Mouse (Mus musculus) limb, embryonic 13.5 days (tissue): ENCODE measurements around the gene Ylpm1. TPM values are rescaled to one million over a fixed set of nuclear protein-coding genes. Genes with fewer than 3 reads are reported as not detected.

ENCODE experiments used
- ATAC-seq: fragments of 200-750 bp; cut with Nextera tagmentation; 2 replicates; pipeline ENCODE4 v1.8.0; 2017; ENCODE audit warnings: low read depth, moderate number of reproducible peaks, moderate TSS enrichment; ENCODE audit not compliant: low FRiP score
- H3K27ac ChIP-seq: fragments of 300-500 bp; sonication (generic); 2 replicates; pipeline ENCODE4 v1.5.1; 2015; ENCODE audit warnings: inconsistent platforms, mild to moderate bottlenecking, moderate library complexity
- H3K27me3 ChIP-seq: fragments of 300-500 bp; sonication (generic); 2 replicates; pipeline ENCODE4 v1.6.1; 2015; ENCODE audit warnings: mild to moderate bottlenecking, inconsistent platforms
- H3K36me3 ChIP-seq: fragments of 300-500 bp; sonication (generic); 2 replicates; pipeline ENCODE4 v1.6.1; 2015; ENCODE audit warnings: inconsistent platforms, mild to moderate bottlenecking, moderate library complexity
- H3K4me1 ChIP-seq: fragments of 300-500 bp; sonication (generic); 2 replicates; pipeline ENCODE4 v1.6.1; 2015; ENCODE audit warnings: inconsistent platforms
- H3K4me2 ChIP-seq: fragments of 300-500 bp; sonication (generic); replicated peaks from 2 replicates; pipeline ENCODE4 v1.6.1; 2015; ENCODE audit warnings: inconsistent platforms, mild to moderate bottlenecking, moderate library complexity
- H3K4me3 ChIP-seq: fragments of 300-500 bp; sonication (generic); 2 replicates; pipeline ENCODE4 v1.5.1; 2015; ENCODE audit warnings: moderate library complexity, mild to moderate bottlenecking, inconsistent platforms
- H3K9ac ChIP-seq: fragments of 300-500 bp; sonication (generic); 2 replicates; pipeline ENCODE4 v1.6.1; 2015; ENCODE audit warnings: mild to moderate bottlenecking, inconsistent platforms
- H3K9me3 ChIP-seq: fragments of 300-500 bp; sonication (generic); 2 replicates; pipeline ENCODE4 v1.6.1; 2016; ENCODE audit warnings: inconsistent platforms
- WGBS: fragments of 180-500 bp; shearing (Covaris S2); methylation state at CpG from one replicate; pipeline ENCODE4 v1.1.7; 2015; 5-methylcytosine and 5-hydroxymethylcytosine counted together
- polyA plus RNA-seq: library from polyadenylated mRNA; unstranded; fragments of >200 nt; fragmentation: Nextera tagmentation; extraction: Ambion mirVana; gene quantifications from 2 replicates; pipeline ENCODE4 v1.2.1, GENCODE M21; 2015

The Ylpm1 gene
- polyA plus RNA-seq, 1 experiment from 2014 or later = 38.2 TPM

GRCm38 (mm10) chr12:85113337-85113736 lies 117.2 kb downstream of the Ylpm1 start:
- Histone ChIP-seq H3K9me3 (no peaks in the 10 kb centered on the region), H3K9ac (no peak overlapping the region), H3K27ac (no peak overlapping the region), H3K27me3 (no peaks in the 10 kb centered on the region), H3K4me3 (no peak overlapping the region), H3K4me2 (no peak overlapping the region), H3K4me1 (peaks cover 33% of the 10 kb centered on the region), H3K36me3 (peaks cover 28% of the 10 kb centered on the region)
- no peak for ATAC-seq
- WGBS = 93% methylated on average over 3 of the region's 3 CpGs

- WGBS = 92% methylated on average over 3 of the region's 3 CpGs
These were observed 117.8 kb downstream of the Ylpm1 start for GRCm38 (mm10) chr12:85113917-85114316.

GRCm38 (mm10) chr12:85115678-85116077 lies 119.6 kb downstream of the Ylpm1 start:
- no peaks in the 10 kb centered on the region for H3K27me3 ChIP-seq
- H3K9ac ChIP-seq = no peak overlapping the region
- WGBS = 68% methylated on average over 7 of the region's 7 CpGs
- H3K27ac ChIP-seq = no peak overlapping the region
- no peak for ATAC-seq
- H3K4me2 ChIP-seq = no peak overlapping the region
- H3K9me3 ChIP-seq = no peaks in the 10 kb centered on the region
- no peak overlapping the region for H3K4me3 ChIP-seq
- H3K4me1 ChIP-seq = peaks cover 22% of the 10 kb centered on the region
- peaks cover 50% of the 10 kb centered on the region for H3K36me3 ChIP-seq

More at GRCm38 (mm10) chr12:85113917-85114316, 117.8 kb downstream of the Ylpm1 start:
- Histone ChIP-seq H3K4me2 (no peak overlapping the region), H3K27ac (no peak overlapping the region), H3K9ac (no peak overlapping the region), H3K27me3 (no peaks in the 10 kb centered on the region), H3K9me3 (no peaks in the 10 kb centered on the region), H3K36me3 (peaks cover 34% of the 10 kb centered on the region), H3K4me3 (no peak overlapping the region), H3K4me1 (peaks cover 33% of the 10 kb centered on the region)
- no peak for ATAC-seq

Other genes with a start within 250 kb of the Ylpm1 start
- gene Npc2, start 223.2 kb upstream of the Ylpm1 start, polyA plus RNA-seq = 78.9 and 79.4 TPM in 2 replicates
- gene Isca2, start 223.1 kb upstream of the Ylpm1 start, polyA plus RNA-seq = 152 and 153 TPM in 2 replicates
- 1.0 and 2.7 TPM in 2 replicates for gene Ltbp2, start 119.8 kb upstream of the Ylpm1 start, polyA plus RNA-seq
- gene Fcf1, start 25.4 kb upstream of the Ylpm1 start, polyA plus RNA-seq = 146 and 167 TPM in 2 replicates
- gene Arel1, start 25.4 kb upstream of the Ylpm1 start, polyA plus RNA-seq = 14.0 and 14.9 TPM in 2 replicates
- 3.6 and 4.1 TPM in 2 replicates for gene Prox2, start 114.4 kb downstream of the Ylpm1 start, polyA plus RNA-seq
- 105 and 110 TPM in 2 replicates for gene Dlst, start 114.5 kb downstream of the Ylpm1 start, polyA plus RNA-seq
- 0.31 and 0.33 TPM in 2 replicates for gene Rps6kl1, start 154.9 kb downstream of the Ylpm1 start, polyA plus RNA-seq
- 17.9 and 19.5 TPM in 2 replicates for gene Pgf, start 181.5 kb downstream of the Ylpm1 start, polyA plus RNA-seq
- gene Eif2b2, start 223.2 kb downstream of the Ylpm1 start, polyA plus RNA-seq = 78.3 and 79.9 TPM in 2 replicates